In genomic region chr1:153535611-153536010, GRCm38 (mm10) we compare ENCODE assay signal across 9 mouse cellular contexts. TPM values are rescaled to one million over a fixed set of nuclear protein-coding genes. Genes with fewer than 3 reads are reported as not detected.
DNase-seq lines count a peak whose midpoint lies in the region; ATAC-seq and TF ChIP-seq lines count a peak whose summit lies in the region.
"Had no signal": no experiment of that assay in that cellular context is flagged by ENCODE, and none has a peak within 500 bp of the region (broad histone marks: within the 10 kb centered on the region; RNA-seq: fewer than 3 reads in every experiment).

No protein-coding gene starts in this region.

- no peak for TF ChIP-seq POLR2A in heart, adult 2 months (IDR thresholded peaks at IDR 0.05; ENCODE audit: insufficient read depth, low read depth, low read length)

- TF ChIP-seq EP300 in heart, adult 2 months (IDR thresholded peaks at IDR 0.05; ENCODE audit: insufficient read depth, low read depth, low read length): no peak
- no peak for TF ChIP-seq EP300 in stomach, postnatal 0 days (optimal IDR thresholded peaks at IDR 0.05)

- no peak overlapping the region for H3K4me2 ChIP-seq in heart, embryonic 12.5 days
- no peak overlapping the region for H3K4me2 ChIP-seq in stomach, postnatal 0 days (replicated peaks; ENCODE audit: low read depth)

- H3K27ac ChIP-seq in heart, adult 2 months: no peak overlapping the region
- no peak overlapping the region for H3K27ac ChIP-seq in heart, embryonic 12.5 days (ENCODE audit: poor library complexity, severe bottlenecking)
- H3K27ac ChIP-seq in stomach, postnatal 0 days (replicated peaks): no peak overlapping the region
- H3K27ac ChIP-seq: macrophage had no signal

- WGBS in heart, adult 2 months: 69% methylated on average over 9 of the region's 9 CpGs
- WGBS in heart, embryonic 12.5 days: 70% methylated on average over 9 of the region's 9 CpGs
- 71% methylated on average over 9 of the region's 9 CpGs for WGBS in stomach, postnatal 0 days

- intact Hi-C loops in heart, adult 2 months (cut with DNase I): no loop called here
- intact Hi-C loops in heart, postnatal 25 days (cut with DNase I): no loop called here

- TF ChIP-seq CTCF in heart, adult 2 months (IDR thresholded peaks at IDR 0.05): no peak
- TF ChIP-seq CTCF in stomach, postnatal 0 days (IDR thresholded peaks at IDR 0.05; ENCODE audit: low read depth): no peak

- no peaks in the 10 kb centered on the region for H3K9me3 ChIP-seq in heart, embryonic 12.5 days (replicated peaks)
- no peaks in the 10 kb centered on the region for H3K9me3 ChIP-seq in stomach, postnatal 0 days (ENCODE audit: control insufficient read depth, low read length)

- H3K4me3 ChIP-seq in heart, adult 2 months: no peak overlapping the region
- H3K4me3 ChIP-seq in heart, embryonic 12.5 days: no peak overlapping the region
- H3K4me3 ChIP-seq in stomach, postnatal 0 days (ENCODE audit: low read depth, low read length): no peak overlapping the region

- H3K79me2 ChIP-seq in heart, adult 2 months (replicated peaks; ENCODE audit: control insufficient read depth, insufficient read depth, low read length): no peaks in the 10 kb centered on the region

- H3K4me1 ChIP-seq in heart, adult 2 months (ENCODE audit: control insufficient read depth, insufficient read depth, low read length): no peaks in the 10 kb centered on the region
- peaks cover 3% of the 10 kb centered on the region for H3K4me1 ChIP-seq in heart, embryonic 12.5 days (replicated peaks)
- no peaks in the 10 kb centered on the region for H3K4me1 ChIP-seq in stomach, postnatal 0 days (replicated peaks; ENCODE audit: control insufficient read depth, insufficient read depth)

- ATAC-seq in heart, embryonic 12.5 days (ENCODE audit: insufficient number of reproducible peaks, low FRiP score): no peak
- no peak for ATAC-seq in activated CD4-positive, CD25-positive, alpha-beta regulatory T cell, adult 4 months
- no peak for ATAC-seq in stomach, postnatal 0 days (ENCODE audit: low FRiP score, low TSS enrichment)

- peak; percentile 33 to 53 for DNase-seq in heart, adult 2 months
- DNase-seq in retina, postnatal 1 day: peak; percentile 63
- no peak for DNase-seq in retina, embryonic 14.5 days (ENCODE audit: low spot score)
- DNase-seq in heart, postnatal 25 days (ENCODE audit: low spot score): peak; percentile 10
- DNase-seq in stomach, postnatal 0 days (ENCODE audit: low spot score): no peak
- DNase-seq: right cerebral cortex, postnatal 4 days had no signal

- H3K27me3 ChIP-seq in heart, adult 2 months (ENCODE audit: control insufficient read depth, insufficient read depth, low read length): no peaks in the 10 kb centered on the region
- H3K27me3 ChIP-seq in heart, embryonic 12.5 days (replicated peaks): no peaks in the 10 kb centered on the region
- H3K27me3 ChIP-seq in stomach, postnatal 0 days (ENCODE audit: control insufficient read depth, insufficient read depth, low read length): no peaks in the 10 kb centered on the region

- H3K9ac ChIP-seq in heart, adult 2 months (ENCODE audit: low read depth, low read length): no peak overlapping the region
- no peak overlapping the region for H3K9ac ChIP-seq in heart, embryonic 12.5 days
- no peak overlapping the region for H3K9ac ChIP-seq in stomach, postnatal 0 days (ENCODE audit: low read length)

- no peaks in the 10 kb centered on the region for H3K36me3 ChIP-seq in heart, adult 2 months (ENCODE audit: control insufficient read depth, insufficient read depth, low read length)
- no peaks in the 10 kb centered on the region for H3K36me3 ChIP-seq in heart, embryonic 12.5 days
- no peaks in the 10 kb centered on the region for H3K36me3 ChIP-seq in stomach, postnatal 0 days (ENCODE audit: control insufficient read depth, insufficient read depth, low read length)

RNA-seq across cellular contexts. Expression of gene Npl, which starts 14.2 kb away (rescaled TPM):
- total RNA-seq in heart, adult 2 months (2021): 1 to 10 TPM; 1.5 to 2.1 TPM
- 0.43 and 0.70 TPM in 2 replicates for polyA plus RNA-seq in heart, adult 2 months (2012; rRNA removed)
- polyA plus RNA-seq in heart, embryonic 12.5 days (2016; fragmentation: Nextera tagmentation; extraction: Ambion mirVana): 6.6 and 7.4 TPM in 2 replicates
- total RNA-seq in heart, postnatal 25 days (2021): 1 to 10 TPM; 1.1 to 1.3 TPM
- not detected for polyA plus RNA-seq in activated CD4-positive, CD25-positive, alpha-beta regulatory T cell, adult 4 months (2017; shearing (Covaris generic))
- polyA plus RNA-seq in stomach, postnatal 0 days (2015; fragmentation: Nextera tagmentation; extraction: Ambion mirVana): 4.1 and 5.3 TPM in 2 replicates

RNA-seq across cellular contexts. Expression of gene Dhx9, which starts 48.2 kb away (rescaled TPM):
- 10 to 100 TPM; 44.0 to 45.4 TPM for total RNA-seq in heart, adult 2 months (2021)
- 10.1 and 22.2 TPM in 2 replicates for polyA plus RNA-seq in heart, adult 2 months (2012; rRNA removed)
- polyA plus RNA-seq in heart, embryonic 12.5 days (2016; fragmentation: Nextera tagmentation; extraction: Ambion mirVana): 24.7 TPM in 2 replicates
- total RNA-seq in heart, postnatal 25 days (2021): 10 to 100 TPM; 47.0 to 53.6 TPM
- 10 to 100 TPM; 23.3 to 28.5 TPM for polyA plus RNA-seq in activated CD4-positive, CD25-positive, alpha-beta regulatory T cell, adult 4 months (2017; shearing (Covaris generic))
- polyA plus RNA-seq in stomach, postnatal 0 days (2015; fragmentation: Nextera tagmentation; extraction: Ambion mirVana): 6.6 and 10.6 TPM in 2 replicates

Comparison
In these comparisons a context has a peak if more than half of its experiments do, and no peak if none do; other contexts are left out.
1. DNase-seq: peak in heart, adult 2 months (2 of 2), retina, postnatal 1 day (single experiment) and heart, postnatal 25 days (single experiment); none in retina, embryonic 14.5 days (single experiment) and stomach, postnatal 0 days (single experiment).